Mouse (Mus musculus) G1E (cell line): ENCODE results near the gene Crp. TPM values are rescaled to one million over a fixed set of nuclear protein-coding genes. Genes with fewer than 3 reads are reported as not detected.

Source experiments
- ATAC-seq: 2 replicates; pipeline ENCODE4 v1.8.0; 2016; ENCODE audit warnings: mild to moderate bottlenecking; ENCODE audit not compliant: insufficient number of reproducible peaks, poor library complexity, low FRiP score, severe bottlenecking; ENCODE audit errors: extremely low read depth
- DNase-seq: peaks from one replicate; pipeline ENCODE4 v3.0.0; 2012; ENCODE audit warnings: low spot score
- H3K27me3 ChIP-seq: 2 replicates; pipeline ENCODE4 v1.6.1; 2012; ENCODE audit warnings: mild to moderate bottlenecking, low read length, inconsistent platforms; ENCODE audit not compliant: insufficient read depth
- H3K36me3 ChIP-seq: replicated peaks from 2 replicates; pipeline ENCODE3; 2012; ENCODE audit warnings: mild to moderate bottlenecking, inconsistent platforms
- H3K4me1 ChIP-seq: 2 replicates; pipeline ENCODE4 v1.6.1; 2012; ENCODE audit warnings: low read depth, low read length, inconsistent platforms, mixed read lengths; ENCODE audit not compliant: insufficient read depth
- H3K4me3 ChIP-seq: 2 replicates; pipeline ENCODE4 v1.5.1; 2012; ENCODE audit warnings: low read depth, mild to moderate bottlenecking, inconsistent platforms, low read length, moderate library complexity, mixed read lengths
- H3K9me3 ChIP-seq: replicated peaks from 2 replicates; pipeline ENCODE4 v1.6.1; 2012; ENCODE audit warnings: inconsistent platforms
- CTCF ChIP-seq: IDR thresholded peaks from 2 replicates; pipeline ENCODE4 v1.5.1; 2012; ENCODE audit warnings: low read depth, low read length, inconsistent platforms, mixed read lengths
- GATA1 ChIP-seq: IDR thresholded peaks from 2 replicates; pipeline ENCODE4 v1.6.1; 2012; ENCODE audit warnings: borderline replicate concordance, low read length, inconsistent platforms, mixed read lengths
- GATA2 ChIP-seq: IDR thresholded peaks from 2 replicates; pipeline ENCODE4 v1.6.1; 2012; ENCODE audit warnings: low read depth, low read length, inconsistent platforms, borderline replicate concordance
- POLR2AphosphoS5 ChIP-seq: IDR thresholded peaks from 2 replicates; pipeline ENCODE4 v1.6.1; 2012; ENCODE audit warnings: low read depth, low read length, inconsistent platforms; ENCODE audit not compliant: insufficient replicate concordance
- TAL1 ChIP-seq: conservative IDR thresholded peaks from 2 replicates; pipeline ENCODE4 v1.6.1; 2012; ENCODE audit warnings: low read depth, low read length, inconsistent platforms, mixed read lengths
- polyA plus RNA-seq: library from polyadenylated mRNA; stranded (reverse); fragments of >175 nt; gene quantifications from 2 replicates; pipeline ENCODE4 v1.2.3, GENCODE M21; 2012
- total RNA-seq, 2 experiments: library from RNA; stranded (forward) in 1 of 2; stranded (reverse) in 1 of 2; fragments of 200-1000 nt in 1 of 2; fragments of >200 nt in 1 of 2; fragmentation: Nextera tagmentation in 1 of 2; gene quantifications; 2 replicates each; pipeline ENCODE4 v1.2.3; 2014 to 2017

The Crp gene
- total and polyA plus RNA-seq, 3 experiments: 0.16 TPM; not detected in 2

GRCm38 (mm10) chr1:172706243-172706642 lies 8.4 kb downstream of the Crp start:
- peaks cover 9% of the 10 kb centered on the region for H3K9me3 ChIP-seq
- H3K4me1 ChIP-seq: no peaks in the 10 kb centered on the region
- no peak for DNase-seq
- no peak overlapping the region for H3K4me3 ChIP-seq
- ATAC-seq: no peak
- H3K27me3 ChIP-seq: no peaks in the 10 kb centered on the region
- no peaks in the 10 kb centered on the region for H3K36me3 ChIP-seq
- TF ChIP-seq TAL1 (no peak), CTCF (no peak)

- Histone ChIP-seq H3K9me3 (peaks cover 14% of the 10 kb centered on the region), H3K27me3 (no peaks in the 10 kb centered on the region), H3K36me3 (no peaks in the 10 kb centered on the region), H3K4me1 (no peaks in the 10 kb centered on the region), H3K4me3 (no peak overlapping the region)
- ATAC-seq (no peak), DNase-seq (no peak)
- TF ChIP-seq POLR2AphosphoS5 (no peak), TAL1 (no peak), GATA2 (no peak), GATA1 (no peak), CTCF (no peak)
These were observed 12.0 kb downstream of the Crp start for GRCm38 (mm10) chr1:172709788-172710350.

- H3K36me3 ChIP-seq: no peaks in the 10 kb centered on the region
- DNase-seq (no peak), ATAC-seq (no peak)
- no peak for TF ChIP-seq GATA1
- TF ChIP-seq POLR2AphosphoS5: no peak
- no peak for TF ChIP-seq CTCF
- H3K27me3 ChIP-seq: no peaks in the 10 kb centered on the region
- H3K9me3 ChIP-seq: peaks cover 14% of the 10 kb centered on the region
- H3K4me1 ChIP-seq: no peaks in the 10 kb centered on the region
- no peak overlapping the region for H3K4me3 ChIP-seq
These were observed 13.5 kb downstream of the Crp start for GRCm38 (mm10) chr1:172711396-172711795.

GRCm38 (mm10) chr1:172711962-172712361 lies 14.1 kb downstream of the Crp start:
- H3K4me1 ChIP-seq: no peaks in the 10 kb centered on the region
- H3K27me3 ChIP-seq: no peaks in the 10 kb centered on the region
- no peak for ATAC-seq
- H3K9me3 ChIP-seq: peaks cover 10% of the 10 kb centered on the region
- H3K4me3 ChIP-seq: no peak overlapping the region
- no peaks in the 10 kb centered on the region for H3K36me3 ChIP-seq
- no peak for DNase-seq
- TF ChIP-seq CTCF: no peak
- no peak for TF ChIP-seq GATA1
- TF ChIP-seq GATA2: no peak
- no peak for TF ChIP-seq TAL1
- no peak for TF ChIP-seq POLR2AphosphoS5

GRCm38 (mm10) chr1:172751241-172751640 lies 53.4 kb downstream of the Crp start:
- Histone ChIP-seq H3K27me3 (no peaks in the 10 kb centered on the region), H3K36me3 (no peaks in the 10 kb centered on the region), H3K4me3 (no peak overlapping the region), H3K9me3 (no peaks in the 10 kb centered on the region), H3K4me1 (no peaks in the 10 kb centered on the region)
- DNase-seq: no peak
- TF ChIP-seq TAL1 (no peak), GATA1 (no peak), GATA2 (no peak), CTCF (no peak), POLR2AphosphoS5 (no peak)
- ATAC-seq: no peak

GRCm38 (mm10) chr1:172755151-172755550 lies 57.3 kb downstream of the Crp start:
- TF ChIP-seq TAL1 (no peak), GATA1 (no peak), CTCF (no peak)

GRCm38 (mm10) chr1:172759525-172759924 lies 61.7 kb downstream of the Crp start:
- peaks cover 3% of the 10 kb centered on the region for H3K9me3 ChIP-seq
- H3K4me3 ChIP-seq: no peak overlapping the region
- no peaks in the 10 kb centered on the region for H3K36me3 ChIP-seq
- no peaks in the 10 kb centered on the region for H3K27me3 ChIP-seq
- DNase-seq: no peak
- ATAC-seq: no peak
- H3K4me1 ChIP-seq: no peaks in the 10 kb centered on the region
- TF ChIP-seq GATA2 (no peak), CTCF (no peak), TAL1 (no peak), GATA1 (no peak), POLR2AphosphoS5 (no peak)

More at GRCm38 (mm10) chr1:172755151-172755550, 57.3 kb downstream of the Crp start:
- no peak overlapping the region for H3K4me3 ChIP-seq
- H3K27me3 ChIP-seq: no peaks in the 10 kb centered on the region
- peaks cover 3% of the 10 kb centered on the region for H3K9me3 ChIP-seq
- ATAC-seq (no peak), DNase-seq (no peak)
- H3K4me1 ChIP-seq: no peaks in the 10 kb centered on the region
- H3K36me3 ChIP-seq: no peaks in the 10 kb centered on the region
